8 mouse cellular contexts compared by ENCODE assay signal in genomic region chr14:54939434-54940175, GRCm38 (mm10). TPM values are rescaled to one million over a fixed set of nuclear protein-coding genes. Genes with fewer than 3 reads are reported as not detected.
DNase-seq lines count a peak whose midpoint lies in the region; ATAC-seq and TF ChIP-seq lines count a peak whose summit lies in the region.
"Had no signal": no experiment of that assay in that cellular context is flagged by ENCODE, and none has a peak within 500 bp of the region (broad histone marks: within the 10 kb centered on the region; RNA-seq: fewer than 3 reads in every experiment).

No protein-coding gene starts in this region.

- TF ChIP-seq EP300 in MEL (IDR thresholded peaks at IDR 0.05; ENCODE audit: low read depth in 1 of 2, low read length in 2 of 2): no peak

- no peaks in the 10 kb centered on the region for H3K9me3 ChIP-seq in MEL (replicated peaks; ENCODE audit: insufficient read depth, low read length)
- H3K9me3 ChIP-seq in kidney, embryonic 16.5 days (ENCODE audit: low read length): no peaks in the 10 kb centered on the region
- no peaks in the 10 kb centered on the region for H3K9me3 ChIP-seq in lung, embryonic 14.5 days (ENCODE audit: low read depth, low read length)
- H3K9me3 ChIP-seq: limb, embryonic 15.5 days had no signal

- peak; percentile 83 for TF ChIP-seq RAD21 in MEL (IDR thresholded peaks at IDR 0.05; ENCODE audit: low read depth, low read length)

- TF ChIP-seq CTCF in MEL (IDR thresholded peaks at IDR 0.05 in 2 of 3, conservative IDR thresholded peaks at IDR 0.05 in 1 of 3; ENCODE audit: control insufficient read depth in 1 of 3, insufficient read depth in 1 of 3, low read depth in 2 of 3, low read length in 3 of 3, poor library complexity in 1 of 3, severe bottlenecking in 1 of 3): peak; percentile 87 to 94 (median 88)
- TF ChIP-seq CTCF in lung, embryonic 14.5 days (IDR thresholded peaks at IDR 0.05; ENCODE audit: low read depth): peak; percentile 89
- peak; percentile 93; the same call in 1 of the 2 replicates for TF ChIP-seq CTCF in small intestine, adult 2 months (IDR thresholded peaks at IDR 0.05; ENCODE audit: extremely low read depth, insufficient read length, insufficient replicate concordance, low read depth, low read length)

- peaks cover 0 to 1% of the 10 kb centered on the region in 2 experiments; a peak in 1 of 4 replicates for H3K27me3 ChIP-seq in MEL (ENCODE audit: control insufficient read depth in 1 of 2, insufficient read depth in 2 of 2, low read length in 2 of 2)
- H3K27me3 ChIP-seq in kidney, embryonic 16.5 days (ENCODE audit: insufficient read depth, low read length): no peaks in the 10 kb centered on the region
- H3K27me3 ChIP-seq in lung, embryonic 14.5 days (ENCODE audit: insufficient read depth, low read length): no peaks in the 10 kb centered on the region
- H3K27me3 ChIP-seq in small intestine, adult 2 months (ENCODE audit: control insufficient read depth, insufficient read depth, low read length): no peaks in the 10 kb centered on the region
- H3K27me3 ChIP-seq: limb, embryonic 15.5 days had no signal

- H3K4me2 ChIP-seq in kidney, embryonic 16.5 days (replicated peaks; ENCODE audit: low read depth, low read length): no peak overlapping the region
- no peak overlapping the region for H3K4me2 ChIP-seq in lung, embryonic 14.5 days
- H3K4me2 ChIP-seq: limb, embryonic 15.5 days had no signal

- no peak for TF ChIP-seq POLR2A in MEL (IDR thresholded peaks at IDR 0.05; ENCODE audit: control insufficient read depth in 1 of 2, insufficient read depth in 1 of 2, low read depth in 1 of 2, low read length in 2 of 2, poor library complexity in 1 of 2)
- TF ChIP-seq POLR2A in small intestine, adult 2 months (IDR thresholded peaks at IDR 0.05; ENCODE audit: low read depth, low read length): no peak

- no peak overlapping the region for H3K27ac ChIP-seq in MEL (ENCODE audit: control insufficient read depth, low read depth, low read length)
- peak overlapping the region; percentile 13; the same call in 1 of the 2 replicates for H3K27ac ChIP-seq in kidney, embryonic 16.5 days (ENCODE audit: low read length)
- no peak overlapping the region for H3K27ac ChIP-seq in lung, embryonic 14.5 days (ENCODE audit: low read depth)
- H3K27ac ChIP-seq in small intestine, adult 2 months (ENCODE audit: insufficient read depth, low read depth, low read length): no peak overlapping the region
- H3K27ac ChIP-seq: limb, embryonic 15.5 days had no signal

- peak; percentile 53 to 68 for DNase-seq in CD8-positive naive resting alpha-beta T cell, adult 2 months (ENCODE audit: low read depth in 2 of 2, low spot score in 2 of 2)
- DNase-seq in MEL (ENCODE audit: low read depth, low spot score): peak; percentile 68
- DNase-seq in cerebellum, adult 8-10 months: peak; percentile 58
- peak; percentile 45 to 63 for DNase-seq in gastrocnemius, postnatal 36 days
- peak; percentile 83 for DNase-seq in lung, embryonic 14.5 days

- 40% methylated on average over 12 of the region's 12 CpGs for WGBS in kidney, embryonic 16.5 days
- 42% methylated on average over 12 of the region's 12 CpGs for WGBS in lung, embryonic 14.5 days
- 54% methylated on average over 12 of the region's 12 CpGs for WGBS in small intestine, adult 2 months

- intact Hi-C loops in gastrocnemius, postnatal 36 days (cut with DNase I): loop anchor here (1.0 to 2.0 kb wide), 2 partner anchors 39 to 97 kb away; no protein-coding TSS in a partner anchor

- H3K4me1 ChIP-seq in MEL (ENCODE audit: control insufficient read depth in 1 of 2, insufficient read depth in 2 of 2, low read length in 2 of 2): peaks cover 0 to 8% of the 10 kb centered on the region in 2 experiments; a peak in 1 of 4 replicates
- H3K4me1 ChIP-seq in kidney, embryonic 16.5 days (ENCODE audit: insufficient read depth, low read length): peaks cover 16% of the 10 kb centered on the region; the same call in 1 of the 2 replicates
- H3K4me1 ChIP-seq in lung, embryonic 14.5 days (ENCODE audit: insufficient read depth): no peaks in the 10 kb centered on the region
- no peaks in the 10 kb centered on the region for H3K4me1 ChIP-seq in small intestine, adult 2 months (ENCODE audit: control insufficient read depth, insufficient read depth, insufficient read length, low read length)

- H3K79me2 ChIP-seq in MEL (ENCODE audit: control insufficient read depth, insufficient read depth, low read length, poor library complexity): no peaks in the 10 kb centered on the region

- peak; percentile 57 for ATAC-seq in kidney, embryonic 16.5 days (ENCODE audit: low FRiP score, low TSS enrichment)
- ATAC-seq in lung, embryonic 14.5 days (ENCODE audit: insufficient read depth): peak; percentile 62

- H3K36me3 ChIP-seq in MEL (ENCODE audit: control insufficient read depth in 1 of 2, insufficient read depth in 2 of 2, low read length in 2 of 2): peaks cover 0 to 5% of the 10 kb centered on the region in 2 experiments; a peak in 1 of 4 replicates
- no peaks in the 10 kb centered on the region for H3K36me3 ChIP-seq in kidney, embryonic 16.5 days (ENCODE audit: insufficient read depth, low read length)
- H3K36me3 ChIP-seq in lung, embryonic 14.5 days (ENCODE audit: insufficient read depth): no peaks in the 10 kb centered on the region
- H3K36me3 ChIP-seq in small intestine, adult 2 months (ENCODE audit: control insufficient read depth, insufficient read depth, low read length): no peaks in the 10 kb centered on the region
- H3K36me3 ChIP-seq: limb, embryonic 15.5 days had no signal

- no peak overlapping the region for H3K4me3 ChIP-seq in MEL (ENCODE audit: control insufficient read depth in 1 of 2, insufficient read depth in 1 of 2, low read depth in 2 of 2, low read length in 2 of 2)
- H3K4me3 ChIP-seq in kidney, embryonic 16.5 days (ENCODE audit: low read length): no peak overlapping the region
- no peak overlapping the region for H3K4me3 ChIP-seq in lung, embryonic 14.5 days (ENCODE audit: low read depth, low read length)
- H3K4me3 ChIP-seq in small intestine, adult 2 months (ENCODE audit: low read depth, low read length): no peak overlapping the region
- H3K4me3 ChIP-seq: limb, embryonic 15.5 days had no signal

- no peak overlapping the region for H3K9ac ChIP-seq in MEL (ENCODE audit: control insufficient read depth, low read depth, low read length, poor library complexity, severe bottlenecking)
- no peak overlapping the region for H3K9ac ChIP-seq in kidney, embryonic 16.5 days (replicated peaks; ENCODE audit: low read length)
- H3K9ac ChIP-seq in lung, embryonic 14.5 days: no peak overlapping the region
- H3K9ac ChIP-seq: limb, embryonic 15.5 days had no signal

TF ChIP-seq in MEL, 35 proteins besides CTCF, POLR2A, EP300 and RAD21:
- TF ChIP-seq HCFC1 (IDR thresholded peaks at IDR 0.05; ENCODE audit: low read depth, low read length) (no peak), SMC3 (IDR thresholded peaks at IDR 0.05; ENCODE audit: low read depth, low read length) (peak; percentile 89), ZC3H11A (IDR thresholded peaks at IDR 0.05; ENCODE audit: low read depth, low read length) (peak; percentile 69)

RNA-seq across cellular contexts. Expression of gene Cmtm5, which starts 3.5 kb away (rescaled TPM):
- not detected in 2 replicates for total RNA-seq in MEL (2012; rRNA removed)
- not detected for polyA plus RNA-seq in MEL (2012; ENCODE audit: insufficient read depth in 1 of 2, insufficient read length in 2 of 2, low read depth in 1 of 2, low replicate concordance in 2 of 2, missing spikeins in 1 of 2)
- under 1 TPM in 1 of 2 experiments, not detected in 1; 0.42 TPM for total RNA-seq in gastrocnemius, postnatal 36 days (2021)
- polyA plus RNA-seq in kidney, embryonic 16.5 days (2015; fragmentation: Nextera tagmentation; extraction: Ambion mirVana): 1.5 and 2.1 TPM in 2 replicates
- polyA plus RNA-seq in lung, embryonic 14.5 days (2014; fragmentation: Nextera tagmentation; extraction: Ambion mirVana): 0.22 and 0.31 TPM in 2 replicates
- polyA plus RNA-seq in small intestine, adult 2 months (2012; rRNA removed): 0.46 and 0.93 TPM in 2 replicates

RNA-seq across cellular contexts. Expression of gene Il25, which starts 7.1 kb away (rescaled TPM):
- not detected in 2 replicates for total RNA-seq in MEL (2012; rRNA removed)
- not detected for polyA plus RNA-seq in MEL (2012; ENCODE audit: insufficient read depth in 1 of 2, insufficient read length in 2 of 2, low read depth in 1 of 2, low replicate concordance in 2 of 2, missing spikeins in 1 of 2)
- total RNA-seq in gastrocnemius, postnatal 36 days (2021): not detected
- 0.17 TPM in 1 of 2 replicates, not detected in the other for polyA plus RNA-seq in kidney, embryonic 16.5 days (2015; fragmentation: Nextera tagmentation; extraction: Ambion mirVana)
- polyA plus RNA-seq in lung, embryonic 14.5 days (2014; fragmentation: Nextera tagmentation; extraction: Ambion mirVana): not detected in 2 replicates
- 0.53 and 1.1 TPM in 2 replicates for polyA plus RNA-seq in small intestine, adult 2 months (2012; rRNA removed)
- polyA plus RNA-seq: limb, embryonic 15.5 days had no signal

RNA-seq across cellular contexts. Expression of gene Efs, which starts 13.7 kb away (rescaled TPM):
- total RNA-seq in MEL (2012; rRNA removed): not detected in 2 replicates
- polyA plus RNA-seq in MEL (2012; ENCODE audit: insufficient read depth in 1 of 2, insufficient read length in 2 of 2, low read depth in 1 of 2, low replicate concordance in 2 of 2, missing spikeins in 1 of 2): not detected
- 1 to 10 TPM; 2.1 to 2.5 TPM for total RNA-seq in gastrocnemius, postnatal 36 days (2021)
- polyA plus RNA-seq in kidney, embryonic 16.5 days (2015; fragmentation: Nextera tagmentation; extraction: Ambion mirVana): 30.0 and 33.0 TPM in 2 replicates
- polyA plus RNA-seq in lung, embryonic 14.5 days (2014; fragmentation: Nextera tagmentation; extraction: Ambion mirVana): 29.3 and 33.7 TPM in 2 replicates
- polyA plus RNA-seq in small intestine, adult 2 months (2012; rRNA removed): 5.4 and 5.7 TPM in 2 replicates

RNA-seq across cellular contexts. Expression of gene Slc22a17, which starts 26.7 kb away (rescaled TPM):
- 0.13 and 0.31 TPM in 2 replicates for total RNA-seq in MEL (2012; rRNA removed)
- 1 to 10 TPM in 1 of 2 experiments, not detected in 1; 1.1 TPM for polyA plus RNA-seq in MEL (2012; ENCODE audit: insufficient read depth in 1 of 2, insufficient read length in 2 of 2, low read depth in 1 of 2, low replicate concordance in 2 of 2, missing spikeins in 1 of 2)
- total RNA-seq in gastrocnemius, postnatal 36 days (2021): 1 to 10 TPM; 1.6 to 1.7 TPM
- polyA plus RNA-seq in kidney, embryonic 16.5 days (2015; fragmentation: Nextera tagmentation; extraction: Ambion mirVana): 45.9 and 55.1 TPM in 2 replicates
- polyA plus RNA-seq in lung, embryonic 14.5 days (2014; fragmentation: Nextera tagmentation; extraction: Ambion mirVana): 27.0 and 29.2 TPM in 2 replicates
- 15.2 and 18.0 TPM in 2 replicates for polyA plus RNA-seq in small intestine, adult 2 months (2012; rRNA removed)

RNA-seq across cellular contexts. Expression of gene Myh6, which starts 27.1 kb away (rescaled TPM):
- total RNA-seq in MEL (2012; rRNA removed): not detected in 2 replicates
- polyA plus RNA-seq in MEL (2012; ENCODE audit: insufficient read depth in 1 of 2, insufficient read length in 2 of 2, low read depth in 1 of 2, low replicate concordance in 2 of 2, missing spikeins in 1 of 2): not detected
- 100 to 1,000 TPM in 1 of 2 experiments, 10 to 100 TPM in 1; 40.5 to 246 TPM for total RNA-seq in gastrocnemius, postnatal 36 days (2021)
- 1.1 and 1.4 TPM in 2 replicates for polyA plus RNA-seq in kidney, embryonic 16.5 days (2015; fragmentation: Nextera tagmentation; extraction: Ambion mirVana)
- polyA plus RNA-seq in lung, embryonic 14.5 days (2014; fragmentation: Nextera tagmentation; extraction: Ambion mirVana): 4.6 and 87.1 TPM in 2 replicates
- polyA plus RNA-seq in small intestine, adult 2 months (2012; rRNA removed): 0.10 TPM in 1 of 2 replicates, not detected in the other
